Comparison of ENCODE assay signal across 21 mouse cellular contexts in genomic region chr4:102307661-102308297, GRCm38 (mm10).
DNase-seq lines count a peak whose midpoint lies in the region; ATAC-seq lines count a peak whose summit lies in the region.
"Had no signal": no experiment of that assay in that cellular context is flagged by ENCODE, and none has a peak within 500 bp of the region (broad histone marks: within the 10 kb centered on the region; RNA-seq: fewer than 3 reads in every experiment).

No protein-coding gene starts in this region.

- no peak overlapping the region for H3K9ac ChIP-seq in forebrain, embryonic 16.5 days (replicated peaks; ENCODE audit: low read depth, low read length)
- H3K9ac ChIP-seq in forebrain, embryonic 12.5 days, result no peak overlapping the region
- no peak overlapping the region for H3K9ac ChIP-seq in midbrain, embryonic 14.5 days (replicated peaks; ENCODE audit: low read length)
- H3K9ac ChIP-seq: embryonic facial prominence, embryonic 15.5 days; hindbrain, embryonic 13.5 days had no signal

- 0 out of 2 replicates have a peak, but pooled peaks have one; percentile 67 for ATAC-seq in forebrain, embryonic 16.5 days
- ATAC-seq in forebrain, embryonic 12.5 days (ENCODE audit: low FRiP score), result no peak
- ATAC-seq in midbrain, embryonic 14.5 days (ENCODE audit: low FRiP score, low TSS enrichment), result no peak
- ATAC-seq in megakaryocyte progenitor cell, adult 5-6 weeks (replicated peaks; ENCODE audit: poor library complexity), result peak; percentile 66
- ATAC-seq: intestine, embryonic 16.5 days had no signal

- no peaks in the 10 kb centered on the region for H3K9me3 ChIP-seq in forebrain, embryonic 16.5 days (ENCODE audit: control insufficient read depth, low read length)
- H3K9me3 ChIP-seq in forebrain, embryonic 12.5 days, result no peaks in the 10 kb centered on the region
- H3K9me3 ChIP-seq in midbrain, embryonic 14.5 days (ENCODE audit: control insufficient read depth, low read length), result no peaks in the 10 kb centered on the region
- no peaks in the 10 kb centered on the region for H3K9me3 ChIP-seq in midbrain, embryonic 10.5 days (replicated peaks)
- H3K9me3 ChIP-seq: embryonic facial prominence, embryonic 15.5 days; forebrain, embryonic 10.5 days; hindbrain, embryonic 13.5 days had no signal

- no peaks in the 10 kb centered on the region for H3K27me3 ChIP-seq in forebrain, embryonic 16.5 days (replicated peaks; ENCODE audit: control insufficient read depth, insufficient read depth, low read length)
- no peaks in the 10 kb centered on the region for H3K27me3 ChIP-seq in forebrain, embryonic 12.5 days
- no peaks in the 10 kb centered on the region for H3K27me3 ChIP-seq in midbrain, embryonic 14.5 days (ENCODE audit: control insufficient read depth, insufficient read depth, low read length)
- no peaks in the 10 kb centered on the region for H3K27me3 ChIP-seq in midbrain, embryonic 10.5 days (ENCODE audit: low read depth, poor library complexity, severe bottlenecking)
- H3K27me3 ChIP-seq: embryonic facial prominence, embryonic 15.5 days; hindbrain, embryonic 13.5 days had no signal

- H3K4me2 ChIP-seq in forebrain, embryonic 16.5 days (ENCODE audit: low read length), result no peak overlapping the region
- H3K4me2 ChIP-seq in forebrain, embryonic 12.5 days, result no peak overlapping the region
- no peak overlapping the region for H3K4me2 ChIP-seq in midbrain, embryonic 14.5 days (ENCODE audit: low read length)
- H3K4me2 ChIP-seq: embryonic facial prominence, embryonic 15.5 days; hindbrain, embryonic 13.5 days had no signal

- H3K4me1 ChIP-seq in forebrain, embryonic 16.5 days (replicated peaks; ENCODE audit: control insufficient read depth, insufficient read depth, low read length), result no peaks in the 10 kb centered on the region
- H3K4me1 ChIP-seq in forebrain, embryonic 12.5 days, result peaks cover 4% of the 10 kb centered on the region; the same call in 1 of the 2 replicates
- H3K4me1 ChIP-seq in midbrain, embryonic 14.5 days (ENCODE audit: control insufficient read depth, insufficient read depth, low read length), result no peaks in the 10 kb centered on the region
- H3K4me1 ChIP-seq in midbrain, embryonic 10.5 days, result peaks cover 4% of the 10 kb centered on the region; the same call in 1 of the 2 replicates
- H3K4me1 ChIP-seq: embryonic facial prominence, embryonic 15.5 days had no signal

- H3K36me3 ChIP-seq in forebrain, embryonic 16.5 days (ENCODE audit: control insufficient read depth, insufficient read depth), result no peaks in the 10 kb centered on the region
- no peaks in the 10 kb centered on the region for H3K36me3 ChIP-seq in forebrain, embryonic 12.5 days (replicated peaks)
- no peaks in the 10 kb centered on the region for H3K36me3 ChIP-seq in midbrain, embryonic 14.5 days (ENCODE audit: control insufficient read depth, insufficient read depth, low read length)
- no peaks in the 10 kb centered on the region for H3K36me3 ChIP-seq in midbrain, embryonic 10.5 days
- H3K36me3 ChIP-seq: embryonic facial prominence, embryonic 15.5 days; forebrain, embryonic 10.5 days; hindbrain, embryonic 13.5 days had no signal

- H3K4me3 ChIP-seq in forebrain, embryonic 16.5 days (replicated peaks; ENCODE audit: low read length), result no peak overlapping the region
- H3K4me3 ChIP-seq in forebrain, embryonic 12.5 days (replicated peaks), result no peak overlapping the region
- H3K4me3 ChIP-seq in midbrain, embryonic 14.5 days (replicated peaks; ENCODE audit: low read depth, low read length), result no peak overlapping the region
- H3K4me3 ChIP-seq in midbrain, embryonic 10.5 days, result no peak overlapping the region
- H3K4me3 ChIP-seq: embryonic facial prominence, embryonic 15.5 days; erythroblast, embryonic 14.5 days; forebrain, embryonic 10.5 days; hindbrain, embryonic 13.5 days had no signal

- WGBS in forebrain, embryonic 16.5 days, result 54% methylated on average over 4 of the region's 4 CpGs
- 54% methylated on average over 4 of the region's 4 CpGs for WGBS in forebrain, embryonic 12.5 days
- 57% methylated on average over 4 of the region's 4 CpGs for WGBS in midbrain, embryonic 14.5 days
- WGBS in midbrain, embryonic 10.5 days, result 64% methylated on average over 4 of the region's 4 CpGs

- H3K27ac ChIP-seq in forebrain, embryonic 16.5 days (ENCODE audit: low read length), result no peak overlapping the region
- H3K27ac ChIP-seq in forebrain, embryonic 12.5 days, result no peak overlapping the region
- no peak overlapping the region for H3K27ac ChIP-seq in midbrain, embryonic 14.5 days (replicated peaks; ENCODE audit: low read depth, low read length)
- H3K27ac ChIP-seq in midbrain, embryonic 10.5 days (replicated peaks), result no peak overlapping the region
- H3K27ac ChIP-seq: embryonic facial prominence, embryonic 15.5 days; forebrain, embryonic 10.5 days; hindbrain, embryonic 13.5 days had no signal

- DNase-seq in midbrain, embryonic 14.5 days, result peak; percentile 36
- DNase-seq in midbrain, embryonic 10.5 days (ENCODE audit: low spot score), result no peak
- DNase-seq in retina, postnatal 1 day, result peak; percentile 12
- no peak for DNase-seq in retina, embryonic 14.5 days (ENCODE audit: low spot score)
- DNase-seq in ovary, postnatal 10 days (ENCODE audit: low spot score), result no peak
- DNase-seq: adrenal gland, postnatal 10 days; cerebellum, adult 18-20 months; cerebellum, adult 9-11 months; cerebellum, postnatal 36 days; embryo, embryonic 11 days; gastrocnemius, postnatal 14 days; heart, postnatal 10 days; heart, postnatal 4 days had no signal

Comparison
In these comparisons a context has a peak if more than half of its experiments do, and no peak if none do; other contexts are left out.
1. ATAC-seq: peak in forebrain, embryonic 16.5 days (single experiment) and megakaryocyte progenitor cell, adult 5-6 weeks (single experiment); none in forebrain, embryonic 12.5 days (single experiment) and midbrain, embryonic 14.5 days (single experiment).
2. DNase-seq: peak in midbrain, embryonic 14.5 days (single experiment) and retina, postnatal 1 day (single experiment); none in midbrain, embryonic 10.5 days (single experiment), retina, embryonic 14.5 days (single experiment) and ovary, postnatal 10 days (single experiment).